Mouse (Mus musculus): Measurements from ENCODE around the gene Sf1.

DNA sequence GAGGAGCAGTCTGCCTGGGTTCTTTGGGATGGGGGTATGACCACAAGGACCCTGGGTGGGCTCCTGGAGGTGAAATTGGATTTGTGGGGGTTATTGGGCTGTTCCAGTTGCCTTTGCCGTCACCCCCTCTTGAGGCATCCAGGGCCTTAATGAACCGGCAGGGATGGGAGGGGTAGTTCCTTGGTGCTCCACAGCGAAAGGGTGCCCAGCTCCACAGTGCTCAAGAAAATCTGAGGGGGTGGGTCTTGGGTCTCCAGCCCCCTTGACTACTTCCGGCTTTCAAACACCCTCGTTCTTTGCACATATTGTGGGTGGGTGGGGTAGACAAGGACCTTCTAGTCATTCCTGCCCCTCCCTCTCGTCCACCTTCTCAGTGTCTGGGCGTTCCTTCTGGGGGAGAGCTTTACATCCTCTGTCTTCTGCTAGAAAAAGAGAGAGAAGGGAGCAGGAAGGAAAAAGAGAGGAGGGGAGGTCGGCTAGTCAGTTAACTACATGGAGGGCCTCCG is 56.4 kb downstream of the Sf1 start:
- TF ChIP-seq CTCF (IDR thresholded peaks at IDR 0.05; ENCODE audit: insufficient read depth, low read depth, low read length) (no peak), POLR2A (IDR thresholded peaks at IDR 0.05; ENCODE audit: insufficient read depth, low read depth, low read length) (no peak)
